Mouse (Mus musculus) liver, postnatal 0 days (tissue): ENCODE measurements around the gene Pcsk7. TPM values are rescaled to one million over a fixed set of nuclear protein-coding genes. Genes with fewer than 3 reads are reported as not detected.

ENCODE experiments used
- ATAC-seq: fragments of 200-750 bp; cut with Nextera tagmentation; 2 replicates; pipeline ENCODE4 v1.8.0; 2017; ENCODE audit warnings: mild to moderate bottlenecking, moderate library complexity
- DNase-seq: peaks from one replicate; pipeline ENCODE4 v3.0.0-alpha.2; 2016
- H3K27ac ChIP-seq: fragments of 300-500 bp; sonication (generic); 2 replicates; pipeline ENCODE4 v1.5.1; 2014; ENCODE audit warnings: antibody characterized with exemption, moderate library complexity, mild to moderate bottlenecking, low read depth
- H3K27me3 ChIP-seq: fragments of 300-500 bp; sonication (generic); 2 replicates; pipeline ENCODE4 v1.6.1; 2014; ENCODE audit warnings: low read length, control low read depth, mixed read lengths; ENCODE audit not compliant: insufficient read depth
- H3K36me3 ChIP-seq: fragments of 300-500 bp; sonication (generic); replicated peaks from 2 replicates; pipeline ENCODE4 v1.6.1; 2014; ENCODE audit warnings: mild to moderate bottlenecking, control low read depth, low read length, moderate library complexity, mixed read lengths; ENCODE audit not compliant: insufficient read depth
- H3K4me1 ChIP-seq: fragments of 300-500 bp; sonication (generic); 2 replicates; pipeline ENCODE4 v1.6.1; 2014; ENCODE audit warnings: antibody characterized with exemption, mild to moderate bottlenecking, control low read depth; ENCODE audit not compliant: insufficient read depth
- H3K4me2 ChIP-seq: fragments of 300-500 bp; sonication (generic); 2 replicates; pipeline ENCODE4 v1.6.1; 2014; ENCODE audit warnings: low read depth, mild to moderate bottlenecking, low read length, moderate library complexity, mixed read lengths
- H3K4me3 ChIP-seq: fragments of 300-500 bp; sonication (generic); 2 replicates; pipeline ENCODE4 v1.5.1; 2014; ENCODE audit warnings: low read depth, low read length
- H3K9ac ChIP-seq: fragments of 300-500 bp; sonication (generic); replicated peaks from 2 replicates; pipeline ENCODE4 v1.6.1; 2014; ENCODE audit warnings: mild to moderate bottlenecking, moderate library complexity
- H3K9me3 ChIP-seq: fragments of 300-500 bp; sonication (generic); 2 replicates; pipeline ENCODE4 v1.6.1; 2016; ENCODE audit warnings: mild to moderate bottlenecking, control low read depth, low read length, mixed read lengths
- CTCF ChIP-seq: sonication (generic); IDR thresholded peaks from 2 replicates; pipeline ENCODE4 v1.5.1; 2016; ENCODE audit warnings: antibody characterized with exemption, low read depth
- EP300 ChIP-seq: IDR thresholded peaks from 2 replicates; pipeline ENCODE4 v1.6.1; 2016; ENCODE audit warnings: antibody characterized with exemption, low read depth, mild to moderate bottlenecking
- WGBS: fragments of 180-500 bp; shearing (Covaris S2); extraction: QIAGEN DNeasy Blood & Tissue Kit; methylation state at CpG from one replicate; pipeline ENCODE4 v1.1.7; 2014; ENCODE audit not compliant: insufficient replicate concordance; 5-methylcytosine and 5-hydroxymethylcytosine counted together
- polyA plus RNA-seq: library from polyadenylated mRNA; unstranded; fragments of >200 nt; fragmentation: Nextera tagmentation; extraction: Ambion mirVana; gene quantifications from 2 replicates; pipeline ENCODE4 v1.2.1, GENCODE M21; 2015

Pcsk7 gene
- polyA plus RNA-seq, 1 experiment from 2014 or later: 6.8 TPM

GRCm38 (mm10) chr9:45917041-45917934 is 11.0 kb downstream of the Pcsk7 start:
- 74% methylated on average over 5 of the region's 5 CpGs for WGBS
- H3K4me1 ChIP-seq: no peaks in the 10 kb centered on the region
- TF ChIP-seq EP300: no peak
- TF ChIP-seq CTCF: no peak
- H3K4me3 ChIP-seq: no peak overlapping the region
- H3K27me3 ChIP-seq: no peaks in the 10 kb centered on the region
- no peak overlapping the region for H3K4me2 ChIP-seq
- DNase-seq (no peak), ATAC-seq (no peak)
- H3K27ac ChIP-seq: no peak overlapping the region
- peaks cover 79% of the 10 kb centered on the region for H3K36me3 ChIP-seq
- H3K9me3 ChIP-seq: no peaks in the 10 kb centered on the region
- no peak overlapping the region for H3K9ac ChIP-seq

GRCm38 (mm10) chr9:45919895-45920294 is 13.6 kb downstream of the Pcsk7 start:
- Histone ChIP-seq H3K27me3 (no peaks in the 10 kb centered on the region), H3K9me3 (no peaks in the 10 kb centered on the region), H3K9ac (no peak overlapping the region), H3K4me3 (no peak overlapping the region), H3K36me3 (peaks cover 62% of the 10 kb centered on the region), H3K4me2 (no peak overlapping the region), H3K4me1 (no peaks in the 10 kb centered on the region), H3K27ac (no peak overlapping the region)
- TF ChIP-seq EP300 (no peak), CTCF (no peak)
- WGBS: 67% methylated on average over 1 of the region's 1 CpGs
- no peak for ATAC-seq
- DNase-seq: no peak

- Histone ChIP-seq H3K9ac (no peak overlapping the region), H3K36me3 (peaks cover 58% of the 10 kb centered on the region)
These were observed 23.0 kb downstream of the Pcsk7 start for GRCm38 (mm10) chr9:45929285-45929684.

GRCm38 (mm10) chr9:45931958-45932357 is 25.7 kb downstream of the Pcsk7 start:
- peaks cover 11% of the 10 kb centered on the region; the same call in 1 of the 2 replicates for H3K4me1 ChIP-seq
- H3K4me3 ChIP-seq: no peak overlapping the region
- ATAC-seq (peak; percentile 17; the same call in 1 of the 2 replicates), DNase-seq (peak; percentile 41)
- no peaks in the 10 kb centered on the region for H3K27me3 ChIP-seq
- no peak overlapping the region for H3K9ac ChIP-seq
- TF ChIP-seq EP300 (no peak), CTCF (no peak)
- H3K27ac ChIP-seq: peak overlapping the region; percentile 86
- peaks cover 39% of the 10 kb centered on the region for H3K36me3 ChIP-seq
- 20% methylated on average over 1 of the region's 1 CpGs for WGBS
- no peaks in the 10 kb centered on the region for H3K9me3 ChIP-seq
- H3K4me2 ChIP-seq: no peak overlapping the region

More at GRCm38 (mm10) chr9:45929285-45929684, 23.0 kb downstream of the Pcsk7 start:
- WGBS: 83% methylated on average over 5 of the region's 5 CpGs
- no peak for DNase-seq
- no peak for ATAC-seq
- Histone ChIP-seq H3K27me3 (no peaks in the 10 kb centered on the region), H3K4me2 (no peak overlapping the region), H3K4me1 (peaks cover 11% of the 10 kb centered on the region; the same call in 1 of the 2 replicates), H3K4me3 (no peak overlapping the region), H3K27ac (no peak overlapping the region), H3K9me3 (no peaks in the 10 kb centered on the region)
- TF ChIP-seq EP300: no peak

- DNase-seq (peak; percentile 51), ATAC-seq (peak; percentile 53)
- Histone ChIP-seq H3K4me1 (peaks cover 11% of the 10 kb centered on the region), H3K4me3 (no peak overlapping the region; the same call in 1 of the 2 replicates), H3K9me3 (no peaks in the 10 kb centered on the region), H3K4me2 (peak overlapping the region; percentile 56), H3K27ac (peak overlapping the region; percentile 86), H3K27me3 (no peaks in the 10 kb centered on the region), H3K36me3 (peaks cover 32% of the 10 kb centered on the region), H3K9ac (peak overlapping the region; percentile 52)
- 53% methylated on average over 11 of the region's 11 CpGs for WGBS
- TF ChIP-seq CTCF (no peak), EP300 (no peak)
These were observed 26.5 kb downstream of the Pcsk7 start for GRCm38 (mm10) chr9:45932571-45933415.

GRCm38 (mm10) chr9:45935628-45936210 is 29.4 kb downstream of the Pcsk7 start, which contains the start of gene Tagln:
Tagln (minus strand) TSS chr9:45936058.
- ATAC-seq (no peak), DNase-seq (no peak)
- 27% methylated on average over 21 of the region's 21 CpGs for WGBS
- Histone ChIP-seq H3K4me1 (peaks cover 11% of the 10 kb centered on the region), H3K4me3 (no peak within 1 kb of the TSS), H3K27me3 (no peaks in the 10 kb centered on the region), H3K9ac (0 out of 2 replicates have a peak within 1 kb of the TSS, but pooled peaks have one; percentile 11), H3K4me2 (peak within 1 kb of the TSS; percentile 23; the same call in 1 of the 2 replicates), H3K9me3 (no peaks in the 10 kb centered on the region), H3K36me3 (peaks cover 17% of the 10 kb centered on the region), H3K27ac (no peak within 1 kb of the TSS)
- TF ChIP-seq EP300 (no peak), CTCF (no peak)
